Mouse (Mus musculus): ENCODE measurements around the gene Slc13a3. TPM values are rescaled to one million over a fixed set of nuclear protein-coding genes. Genes with fewer than 3 reads are reported as not detected.

Slc13a3 gene
- polyA plus RNA-seq, 1 experiment from 2014 or later = 0.36 TPM

GRCm38 (mm10) chr2:165428694-165429093 lies 44.3 kb downstream of the Slc13a3 start:
- Histone ChIP-seq H3K4me1 (replicated peaks) (no peaks in the 10 kb centered on the region), H3K36me3 (no peaks in the 10 kb centered on the region), H3K4me3 (replicated peaks) (no peak overlapping the region), H3K27me3 (replicated peaks) (no peaks in the 10 kb centered on the region), H3K4me2 (replicated peaks) (no peak overlapping the region), H3K9me3 (no peaks in the 10 kb centered on the region), H3K27ac (no peak overlapping the region), H3K9ac (no peak overlapping the region)
- ATAC-seq = no peak
- WGBS = 31% methylated on average over 7 of the region's 7 CpGs

- Histone ChIP-seq H3K27ac (no peak overlapping the region), H3K27me3 (replicated peaks) (no peaks in the 10 kb centered on the region), H3K4me3 (replicated peaks) (no peak overlapping the region), H3K4me2 (replicated peaks) (no peak overlapping the region), H3K4me1 (replicated peaks) (no peaks in the 10 kb centered on the region), H3K9ac (no peak overlapping the region), H3K36me3 (no peaks in the 10 kb centered on the region), H3K9me3 (no peaks in the 10 kb centered on the region)
- 75% methylated on average over 2 of the region's 2 CpGs for WGBS
- no peak for ATAC-seq
Observed at GRCm38 (mm10) chr2:165420195-165420594, 52.8 kb downstream of the Slc13a3 start.

DNA sequence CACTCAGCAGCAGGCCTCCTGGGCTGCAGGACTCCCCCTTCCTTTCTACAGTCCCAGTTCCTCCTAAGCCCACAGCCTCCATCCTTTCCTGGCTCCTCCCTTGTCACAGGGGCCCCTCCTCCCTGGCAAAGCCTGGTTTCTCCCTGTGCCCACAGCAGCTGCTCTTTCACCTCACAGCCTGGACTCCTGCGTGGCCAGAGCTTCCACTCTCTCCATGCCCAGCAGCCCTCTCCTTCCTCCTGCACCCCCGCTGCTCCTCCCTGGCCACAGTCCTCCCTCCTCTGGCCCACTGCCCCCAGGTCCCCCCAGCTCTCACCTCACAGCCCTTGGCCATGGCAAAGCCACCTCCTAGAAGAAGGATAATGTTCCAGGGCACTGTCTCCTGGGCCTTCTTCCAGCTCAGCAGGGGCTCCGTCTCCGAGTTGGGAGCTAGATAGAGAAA lies 53.3 kb downstream of the Slc13a3 start:
- Histone ChIP-seq H3K4me1 (replicated peaks) (no peaks in the 10 kb centered on the region), H3K27ac (no peak overlapping the region), H3K36me3 (no peaks in the 10 kb centered on the region), H3K4me3 (replicated peaks) (no peak overlapping the region), H3K9me3 (no peaks in the 10 kb centered on the region), H3K9ac (no peak overlapping the region), H3K4me2 (replicated peaks) (no peak overlapping the region), H3K27me3 (replicated peaks) (no peaks in the 10 kb centered on the region)
- no peak for ATAC-seq
- WGBS = 75% methylated on average over 4 of the region's 4 CpGs

- no peaks in the 10 kb centered on the region for H3K9me3 ChIP-seq
- ATAC-seq = no peak
- no peaks in the 10 kb centered on the region for H3K4me1 ChIP-seq (replicated peaks)
- no peaks in the 10 kb centered on the region for H3K27me3 ChIP-seq (replicated peaks)
- no peaks in the 10 kb centered on the region for H3K36me3 ChIP-seq
- no peak overlapping the region for H3K4me2 ChIP-seq (replicated peaks)
- WGBS = 87% methylated on average over 2 of the region's 2 CpGs
- H3K9ac ChIP-seq = no peak overlapping the region
- H3K4me3 ChIP-seq (replicated peaks) = no peak overlapping the region
- no peak overlapping the region for H3K27ac ChIP-seq
Observed at GRCm38 (mm10) chr2:165418577-165418976, 54.5 kb downstream of the Slc13a3 start.

GRCm38 (mm10) chr2:165417291-165417690 lies 55.7 kb downstream of the Slc13a3 start:
- Histone ChIP-seq H3K27me3 (replicated peaks) (no peaks in the 10 kb centered on the region), H3K4me2 (replicated peaks) (no peak overlapping the region), H3K4me3 (replicated peaks) (no peak overlapping the region), H3K36me3 (no peaks in the 10 kb centered on the region), H3K9ac (no peak overlapping the region), H3K27ac (no peak overlapping the region), H3K4me1 (replicated peaks) (no peaks in the 10 kb centered on the region), H3K9me3 (no peaks in the 10 kb centered on the region)
- ATAC-seq = no peak; the same call in 1 of the 2 replicates
- 73% methylated on average over 7 of the region's 7 CpGs for WGBS

GRCm38 (mm10) chr2:165415795-165416194 lies 57.2 kb downstream of the Slc13a3 start:
- no peak for ATAC-seq
- Histone ChIP-seq H3K27me3 (replicated peaks) (no peaks in the 10 kb centered on the region), H3K9me3 (no peaks in the 10 kb centered on the region), H3K9ac (no peak overlapping the region), H3K27ac (no peak overlapping the region), H3K36me3 (no peaks in the 10 kb centered on the region), H3K4me1 (replicated peaks) (no peaks in the 10 kb centered on the region), H3K4me3 (replicated peaks) (no peak overlapping the region), H3K4me2 (replicated peaks) (no peak overlapping the region)
- WGBS = 65% methylated on average over 6 of the region's 6 CpGs

- Histone ChIP-seq H3K27me3 (replicated peaks) (no peaks in the 10 kb centered on the region), H3K9me3 (no peaks in the 10 kb centered on the region), H3K4me1 (replicated peaks) (no peaks in the 10 kb centered on the region), H3K27ac (no peak overlapping the region), H3K4me3 (replicated peaks) (no peak overlapping the region), H3K9ac (no peak overlapping the region), H3K36me3 (no peaks in the 10 kb centered on the region), H3K4me2 (replicated peaks) (no peak overlapping the region)
- no peak for ATAC-seq
- WGBS = 47% methylated on average over 11 of the region's 11 CpGs
Observed at GRCm38 (mm10) chr2:165415141-165415721, 57.8 kb downstream of the Slc13a3 start.

DNA sequence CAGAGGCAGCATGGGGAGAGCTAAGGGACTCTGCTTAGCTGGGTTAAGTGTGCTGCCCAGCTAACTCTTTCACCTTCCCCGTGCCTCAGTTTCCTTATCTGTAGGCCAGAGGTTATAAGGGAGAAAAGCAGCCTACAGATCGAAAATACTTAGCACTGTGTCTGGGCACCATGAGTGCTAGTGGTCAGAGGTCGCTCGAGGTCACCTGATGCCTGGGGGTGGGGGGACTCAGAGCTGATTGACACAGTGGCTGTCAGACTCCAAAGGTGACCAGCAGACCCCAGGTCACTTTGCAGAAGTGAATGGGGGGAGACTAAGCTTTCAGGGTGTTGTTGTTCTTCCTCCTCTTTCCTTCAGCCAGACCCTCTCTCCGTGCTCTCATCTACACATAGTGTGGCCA lies 58.7 kb downstream of the Slc13a3 start:
- no peaks in the 10 kb centered on the region for H3K36me3 ChIP-seq
- no peaks in the 10 kb centered on the region for H3K27me3 ChIP-seq (replicated peaks)
- no peaks in the 10 kb centered on the region for H3K4me1 ChIP-seq (replicated peaks)
- ATAC-seq = no peak
- WGBS = 71% methylated on average over 5 of the region's 5 CpGs
- no peak overlapping the region for H3K4me2 ChIP-seq (replicated peaks)
- H3K4me3 ChIP-seq (replicated peaks) = no peak overlapping the region
- H3K9ac ChIP-seq = no peak overlapping the region
- no peak overlapping the region for H3K27ac ChIP-seq
- H3K9me3 ChIP-seq = no peaks in the 10 kb centered on the region

GRCm38 (mm10) chr2:165413884-165414283 lies 59.1 kb downstream of the Slc13a3 start:
- Histone ChIP-seq H3K9me3 (no peaks in the 10 kb centered on the region), H3K9ac (no peak overlapping the region), H3K4me3 (replicated peaks) (no peak overlapping the region), H3K4me1 (replicated peaks) (no peaks in the 10 kb centered on the region), H3K36me3 (no peaks in the 10 kb centered on the region), H3K4me2 (replicated peaks) (no peak overlapping the region), H3K27ac (no peak overlapping the region), H3K27me3 (replicated peaks) (no peaks in the 10 kb centered on the region)
- no peak for ATAC-seq
- WGBS = 53% methylated on average over 3 of the region's 3 CpGs

GRCm38 (mm10) chr2:165407700-165408301 lies 65.2 kb downstream of the Slc13a3 start:
- Histone ChIP-seq H3K9me3 (no peaks in the 10 kb centered on the region), H3K4me3 (replicated peaks) (no peak overlapping the region), H3K27ac (no peak overlapping the region), H3K27me3 (replicated peaks) (no peaks in the 10 kb centered on the region), H3K9ac (no peak overlapping the region), H3K4me2 (replicated peaks) (no peak overlapping the region), H3K36me3 (no peaks in the 10 kb centered on the region), H3K4me1 (replicated peaks) (0 out of 2 replicates have a peak, but pooled peaks cover 2% of the 10 kb centered on the region)
- WGBS = 35% methylated on average over 10 of the region's 10 CpGs
- ATAC-seq = no peak

GRCm38 (mm10) chr2:165405351-165405750 lies 67.7 kb downstream of the Slc13a3 start:
- H3K27ac ChIP-seq = no peak overlapping the region
- H3K9me3 ChIP-seq = no peaks in the 10 kb centered on the region
- no peaks in the 10 kb centered on the region for H3K36me3 ChIP-seq
- H3K4me2 ChIP-seq (replicated peaks) = no peak overlapping the region
- 26% methylated on average over 6 of the region's 6 CpGs for WGBS
- no peak overlapping the region for H3K4me3 ChIP-seq (replicated peaks)
- H3K27me3 ChIP-seq (replicated peaks) = no peaks in the 10 kb centered on the region
- H3K4me1 ChIP-seq (replicated peaks) = peaks cover 6% of the 10 kb centered on the region; the same call in 1 of the 2 replicates
- 0 out of 2 replicates have a peak, but pooled peaks have one; percentile 47 for ATAC-seq
- H3K9ac ChIP-seq = no peak overlapping the region

DNA sequence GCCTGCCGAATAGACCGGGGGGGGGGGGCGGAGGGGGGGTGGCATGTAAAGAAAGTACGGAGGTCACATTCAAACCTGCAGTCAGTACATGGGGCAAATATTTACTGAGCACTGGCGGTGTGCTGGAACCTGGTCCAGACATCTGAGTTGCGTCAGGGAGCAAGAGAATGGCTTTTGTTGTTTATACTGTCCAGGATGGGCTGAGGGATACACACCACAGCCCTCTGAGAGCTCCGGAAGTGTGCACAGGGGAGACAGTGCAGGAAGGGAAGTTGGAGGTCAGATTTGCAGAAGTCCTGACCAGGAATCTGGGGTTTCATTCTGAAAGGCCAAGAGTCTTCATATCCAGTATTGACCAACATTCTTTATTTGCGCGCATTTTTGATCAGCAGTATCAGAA lies 68.1 kb downstream of the Slc13a3 start:
- no peak overlapping the region for H3K27ac ChIP-seq
- H3K4me3 ChIP-seq (replicated peaks) = no peak overlapping the region
- ATAC-seq = peak; percentile 53

DNA sequence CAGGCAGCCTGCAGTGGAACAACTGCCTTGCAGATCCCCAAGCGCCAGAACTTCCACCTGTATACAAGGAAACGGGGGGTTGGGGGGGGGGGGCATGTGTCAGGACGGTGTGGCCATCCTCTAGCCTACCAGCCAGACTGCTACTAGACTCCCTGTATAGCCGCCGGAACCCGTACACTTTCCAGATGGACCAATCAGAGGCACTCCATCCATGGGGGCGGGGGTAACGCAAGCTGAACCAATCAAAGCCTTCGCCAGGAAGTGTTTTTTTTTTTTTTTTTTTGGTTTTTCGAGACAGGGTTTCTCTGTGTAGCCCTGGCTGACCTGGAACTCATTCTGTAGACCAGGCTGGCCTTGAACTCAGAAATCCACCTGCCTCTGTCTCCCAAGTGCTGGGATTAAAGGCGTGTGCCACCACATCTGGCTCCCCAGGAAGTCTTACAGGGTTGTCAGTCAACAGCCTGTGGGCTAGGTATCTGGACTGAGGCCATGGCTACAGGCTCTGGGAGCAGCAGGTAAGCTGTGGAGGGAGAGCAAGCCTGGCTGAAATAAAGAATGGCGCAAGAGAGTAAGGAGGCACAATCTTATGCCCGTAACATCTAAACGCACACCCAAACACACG lies 74.8 kb downstream of the Slc13a3 start:
- H3K4me1 ChIP-seq (replicated peaks) = peaks cover 12% of the 10 kb centered on the region
- no peak for ATAC-seq
- WGBS = 64% methylated on average over 15 of the region's 15 CpGs

More for the DNA sequence above, 68.1 kb downstream of the Slc13a3 start:
- H3K9me3 ChIP-seq = no peaks in the 10 kb centered on the region
- no peaks in the 10 kb centered on the region for H3K27me3 ChIP-seq (replicated peaks)
- no peak overlapping the region for H3K9ac ChIP-seq
- H3K4me1 ChIP-seq (replicated peaks) = peaks cover 6% of the 10 kb centered on the region; the same call in 1 of the 2 replicates
- 27% methylated on average over 9 of the region's 9 CpGs for WGBS
- no peak overlapping the region for H3K4me2 ChIP-seq (replicated peaks)
- H3K36me3 ChIP-seq = no peaks in the 10 kb centered on the region

More for the DNA sequence above, 74.8 kb downstream of the Slc13a3 start:
- Histone ChIP-seq H3K9me3 (no peaks in the 10 kb centered on the region), H3K27me3 (replicated peaks) (no peaks in the 10 kb centered on the region), H3K4me2 (replicated peaks) (no peak overlapping the region), H3K9ac (no peak overlapping the region), H3K4me3 (replicated peaks) (no peak overlapping the region), H3K27ac (no peak overlapping the region), H3K36me3 (no peaks in the 10 kb centered on the region)
